Mouse (Mus musculus) intestine, embryonic 14.5 days (tissue): ENCODE measurements around the gene Polr2l. TPM values are rescaled to one million over a fixed set of nuclear protein-coding genes. Genes with fewer than 3 reads are reported as not detected.

Source experiments
- ATAC-seq: fragments of 200-750 bp; cut with Nextera tagmentation; replicated peaks from 2 replicates; pipeline ENCODE4 v1.8.0; 2017; ENCODE audit warnings: low read depth, moderate number of reproducible peaks, moderate TSS enrichment, moderate library complexity; ENCODE audit not compliant: low FRiP score, low TSS enrichment
- DNase-seq: peaks from one replicate; pipeline ENCODE4 v3.0.0-alpha.2; 2018; ENCODE audit warnings: low spot score
- H3K27ac ChIP-seq: fragments of 300-500 bp; sonication (generic); 2 replicates; pipeline ENCODE4 v1.5.1; 2014; ENCODE audit warnings: low read depth, mild to moderate bottlenecking, control low read depth
- H3K27me3 ChIP-seq: fragments of 300-500 bp; sonication (generic); replicated peaks from 2 replicates; pipeline ENCODE4 v1.6.1; 2014; ENCODE audit warnings: low read length, control low read depth; ENCODE audit not compliant: control insufficient read depth, insufficient read depth
- H3K36me3 ChIP-seq: fragments of 300-500 bp; sonication (generic); 2 replicates; pipeline ENCODE4 v1.6.1; 2014; ENCODE audit warnings: low read length, control low read depth; ENCODE audit not compliant: control insufficient read depth, insufficient read depth
- H3K4me1 ChIP-seq: fragments of 300-500 bp; sonication (generic); replicated peaks from 2 replicates; pipeline ENCODE4 v1.6.1; 2014; ENCODE audit warnings: low read length, control low read depth, mixed read lengths; ENCODE audit not compliant: control insufficient read depth, insufficient read depth
- H3K4me2 ChIP-seq: fragments of 300-500 bp; sonication (generic); 2 replicates; pipeline ENCODE4 v1.6.1; 2014; ENCODE audit warnings: low read length
- H3K4me3 ChIP-seq: fragments of 300-500 bp; sonication (generic); 2 replicates; pipeline ENCODE4 v1.5.1; 2014; ENCODE audit warnings: low read depth, low read length, control low read depth, mixed read lengths
- H3K9ac ChIP-seq: fragments of 300-500 bp; sonication (generic); 2 replicates; pipeline ENCODE4 v1.6.1; 2014; ENCODE audit warnings: mild to moderate bottlenecking, low read length
- H3K9me3 ChIP-seq: fragments of 300-500 bp; sonication (generic); 2 replicates; pipeline ENCODE4 v1.6.1; 2016; ENCODE audit warnings: low read length, control low read depth; ENCODE audit not compliant: control insufficient read depth
- WGBS: fragments of 180-500 bp; shearing (Covaris S2); extraction: QIAGEN DNeasy Blood & Tissue Kit; methylation state at CpG from one replicate; pipeline ENCODE4 v1.1.7; 2014; 5-methylcytosine and 5-hydroxymethylcytosine counted together
- polyA plus RNA-seq: library from polyadenylated mRNA; unstranded; fragments of >200 nt; fragmentation: Nextera tagmentation; extraction: Ambion mirVana; gene quantifications from 2 replicates; pipeline ENCODE4 v1.2.1, GENCODE M21; 2014

Polr2l gene
- polyA plus RNA-seq, 1 experiment from 2014 or later: 73.4 TPM

DNA sequence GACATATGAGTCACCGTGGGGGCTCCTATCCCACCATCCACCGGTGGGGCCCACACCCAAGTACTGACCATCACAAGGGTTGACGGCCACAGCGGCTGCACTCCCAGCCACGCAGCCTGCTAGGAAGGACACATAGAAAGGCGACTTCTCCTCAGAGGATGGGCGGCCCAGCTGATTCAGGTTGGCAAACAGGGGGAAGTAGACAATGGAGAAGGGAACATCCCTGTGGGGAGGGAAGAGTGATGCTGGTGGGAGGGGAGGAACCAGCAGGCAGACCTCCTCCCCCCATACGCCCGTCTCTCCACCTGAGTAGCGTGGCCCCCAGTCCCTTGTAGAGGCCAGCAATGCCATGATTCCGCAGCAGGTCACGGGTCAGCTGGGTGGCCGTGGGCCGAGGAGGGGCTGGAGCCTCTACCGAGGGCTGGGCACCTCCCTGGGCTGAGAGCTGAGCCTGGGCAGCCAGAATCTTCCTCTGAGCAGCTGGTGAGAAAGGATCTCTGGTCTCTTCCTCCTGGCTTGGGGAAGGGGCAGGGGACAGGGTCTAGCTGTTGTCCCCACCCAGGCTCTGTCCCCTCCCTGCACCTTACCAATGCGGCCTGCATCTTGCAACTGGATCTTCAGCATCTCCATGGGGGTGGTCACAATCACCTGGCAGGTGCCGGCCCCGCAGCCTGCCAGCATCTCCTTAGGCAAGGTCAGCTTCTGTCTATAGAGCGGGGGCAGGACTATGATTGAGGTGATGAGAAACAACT is 43.3 kb downstream of the Polr2l start:
- H3K4me2 ChIP-seq: no peak overlapping the region
- ATAC-seq (no peak), DNase-seq (no peak)
- peaks cover 25% of the 10 kb centered on the region for H3K4me1 ChIP-seq
- H3K27me3 ChIP-seq: no peaks in the 10 kb centered on the region
- no peak overlapping the region for H3K27ac ChIP-seq
- no peaks in the 10 kb centered on the region for H3K9me3 ChIP-seq
- peaks cover 37% of the 10 kb centered on the region for H3K36me3 ChIP-seq
- 93% methylated on average over 17 of the region's 19 CpGs for WGBS
- H3K4me3 ChIP-seq: no peak overlapping the region
- no peak overlapping the region for H3K9ac ChIP-seq

DNA sequence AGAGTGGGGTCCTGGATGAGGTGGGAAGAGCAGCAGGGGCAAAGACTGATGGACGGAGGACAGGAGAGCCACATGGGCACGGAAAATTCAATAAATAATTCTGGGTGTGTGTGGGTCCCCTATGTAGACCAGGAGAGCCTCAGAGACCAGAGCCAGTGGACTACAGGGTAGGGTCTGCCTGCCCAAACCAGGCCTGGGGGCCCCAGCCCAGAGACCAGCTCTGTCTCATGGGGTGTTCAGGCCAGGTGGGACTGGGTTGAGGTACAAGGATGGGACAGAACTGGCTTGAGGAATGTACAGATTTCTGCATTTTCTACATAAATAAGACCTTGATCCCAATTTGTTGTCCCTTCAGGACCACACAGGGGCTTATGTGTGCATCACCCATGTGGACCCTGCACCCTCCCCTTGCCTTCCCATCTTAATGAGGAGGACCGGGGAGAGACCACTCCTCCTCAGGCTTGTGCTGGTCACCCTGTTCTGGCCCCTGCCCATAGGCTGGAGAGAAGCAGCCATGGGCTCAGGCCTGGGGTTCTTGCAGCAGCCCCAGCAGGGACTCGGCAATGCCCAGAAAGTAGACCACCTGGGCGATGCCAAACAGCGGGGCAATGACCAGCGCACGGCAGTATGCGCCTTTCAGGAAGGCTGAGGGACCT is 44.2 kb downstream of the Polr2l start:
- Histone ChIP-seq H3K4me2 (no peak overlapping the region), H3K9ac (no peak overlapping the region)
- WGBS: 96% methylated on average over 9 of the region's 9 CpGs

DNA sequence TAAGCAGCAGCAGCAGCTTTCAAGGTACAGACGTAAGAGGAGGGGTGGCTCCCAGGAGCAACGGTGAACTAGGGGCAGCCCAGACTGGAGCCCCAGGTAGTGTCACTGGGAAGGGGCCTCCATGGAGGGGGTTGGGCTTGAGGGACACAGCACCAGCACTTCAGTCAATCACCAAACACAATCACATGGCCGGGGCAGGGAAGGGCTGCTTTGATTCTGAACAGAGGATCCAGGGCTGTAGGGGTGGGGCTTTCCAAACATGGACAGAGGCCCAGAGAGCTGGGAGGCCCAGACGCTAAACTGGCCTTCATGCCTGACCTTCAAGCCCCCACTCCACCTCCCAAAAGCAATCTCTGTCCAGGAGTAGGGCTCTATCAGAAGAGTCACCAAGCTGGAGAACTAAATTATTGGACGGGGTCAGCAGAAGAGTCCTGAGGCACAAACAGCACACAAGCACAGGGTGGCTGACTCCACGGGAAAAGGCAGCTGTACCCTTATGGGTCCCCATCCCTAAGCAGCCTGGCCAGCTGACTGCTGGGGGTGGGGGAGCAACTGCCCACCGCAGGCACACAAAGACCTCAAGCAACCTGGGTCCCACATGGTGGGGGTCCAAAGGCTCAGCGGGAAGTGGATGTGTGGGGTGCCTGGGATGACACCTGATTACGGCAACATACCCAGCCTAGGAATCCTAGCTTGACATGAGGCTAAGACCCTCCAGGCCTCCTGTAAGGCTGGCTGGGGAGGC is 44.9 kb downstream of the Polr2l start:
- Histone ChIP-seq H3K4me3 (no peak overlapping the region), H3K27ac (no peak overlapping the region), H3K36me3 (peaks cover 37% of the 10 kb centered on the region), H3K4me1 (peaks cover 14% of the 10 kb centered on the region), H3K4me2 (peak overlapping the region; percentile 29), H3K27me3 (no peaks in the 10 kb centered on the region), H3K9me3 (no peaks in the 10 kb centered on the region), H3K9ac (no peak overlapping the region)
- 61% methylated on average over 9 of the region's 9 CpGs for WGBS
- DNase-seq: no peak
- ATAC-seq: no peak

More for the DNA sequence above, 44.2 kb downstream of the Polr2l start:
- Histone ChIP-seq H3K27ac (no peak overlapping the region), H3K36me3 (peaks cover 37% of the 10 kb centered on the region), H3K27me3 (no peaks in the 10 kb centered on the region), H3K4me1 (peaks cover 18% of the 10 kb centered on the region), H3K4me3 (no peak overlapping the region), H3K9me3 (no peaks in the 10 kb centered on the region)
- DNase-seq: no peak
- no peak for ATAC-seq

DNA sequence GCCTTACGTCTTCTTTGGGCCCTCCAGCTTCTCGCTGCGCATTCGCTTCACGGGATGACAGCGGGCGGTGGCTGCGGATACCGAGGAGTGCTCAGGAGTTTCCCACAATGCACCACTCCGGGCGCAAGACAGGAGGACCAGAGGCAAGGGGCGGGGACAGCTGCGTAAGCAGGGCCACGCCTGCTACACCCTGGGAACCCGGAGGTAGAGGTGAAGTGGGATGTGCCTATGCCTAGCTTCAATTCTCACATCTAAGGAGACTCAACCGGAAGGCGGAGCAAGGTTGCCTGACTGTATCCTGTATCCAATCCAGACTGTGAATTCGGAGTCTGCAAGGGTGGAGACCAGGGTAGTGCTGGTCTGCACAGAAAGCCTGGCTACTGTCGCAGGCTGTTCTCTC is 45.6 kb downstream of the Polr2l start, which contains the start of gene Cend1:
TSS of gene Cend1 (minus strand) at position 182 of the 400 bp plus-strand sequence.
- 5% methylated on average over 19 of the region's 19 CpGs for WGBS
- H3K9ac ChIP-seq: no peak within 1 kb of the TSS
- 0 out of 2 replicates have a peak within 1 kb of the TSS, but pooled peaks have one; percentile 4 for H3K4me3 ChIP-seq
- DNase-seq (peak; percentile 63), ATAC-seq (peak; percentile 56; the same call in 1 of the 2 replicates)
- H3K4me1 ChIP-seq: peaks cover 7% of the 10 kb centered on the region
- no peaks in the 10 kb centered on the region for H3K27me3 ChIP-seq
- H3K36me3 ChIP-seq: peaks cover 37% of the 10 kb centered on the region
- H3K9me3 ChIP-seq: no peaks in the 10 kb centered on the region
- H3K27ac ChIP-seq: no peak within 1 kb of the TSS
- H3K4me2 ChIP-seq: peak within 1 kb of the TSS; percentile 29

DNA sequence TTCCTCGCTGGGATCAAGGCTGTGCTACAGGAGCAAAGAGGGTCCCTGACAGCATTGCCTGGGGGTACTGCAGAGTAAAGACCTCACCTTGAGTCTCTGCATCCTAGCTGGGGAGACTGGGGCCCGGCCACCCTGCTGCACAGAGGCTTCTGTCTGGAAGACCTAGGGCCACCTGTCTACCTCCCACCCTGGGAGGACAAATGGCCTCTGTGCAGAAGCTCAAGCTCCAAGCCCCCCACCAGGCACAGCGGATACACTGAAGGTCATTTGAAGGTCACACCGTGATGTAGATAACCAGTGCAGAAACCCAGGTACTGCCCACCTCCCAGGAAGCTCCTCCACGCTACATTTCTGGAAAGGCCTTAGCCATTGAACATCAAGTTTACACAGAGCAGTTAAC is 46.2 kb downstream of the Polr2l start:
- DNase-seq (no peak), ATAC-seq (no peak)
- WGBS: 50% methylated on average over 5 of the region's 5 CpGs
- Histone ChIP-seq H3K9ac (no peak overlapping the region), H3K27me3 (no peaks in the 10 kb centered on the region), H3K9me3 (no peaks in the 10 kb centered on the region), H3K27ac (no peak overlapping the region), H3K4me3 (no peak overlapping the region), H3K4me2 (peak overlapping the region; percentile 29), H3K4me1 (peaks cover 3% of the 10 kb centered on the region; the same call in 1 of the 2 replicates), H3K36me3 (peaks cover 34% of the 10 kb centered on the region)

DNA sequence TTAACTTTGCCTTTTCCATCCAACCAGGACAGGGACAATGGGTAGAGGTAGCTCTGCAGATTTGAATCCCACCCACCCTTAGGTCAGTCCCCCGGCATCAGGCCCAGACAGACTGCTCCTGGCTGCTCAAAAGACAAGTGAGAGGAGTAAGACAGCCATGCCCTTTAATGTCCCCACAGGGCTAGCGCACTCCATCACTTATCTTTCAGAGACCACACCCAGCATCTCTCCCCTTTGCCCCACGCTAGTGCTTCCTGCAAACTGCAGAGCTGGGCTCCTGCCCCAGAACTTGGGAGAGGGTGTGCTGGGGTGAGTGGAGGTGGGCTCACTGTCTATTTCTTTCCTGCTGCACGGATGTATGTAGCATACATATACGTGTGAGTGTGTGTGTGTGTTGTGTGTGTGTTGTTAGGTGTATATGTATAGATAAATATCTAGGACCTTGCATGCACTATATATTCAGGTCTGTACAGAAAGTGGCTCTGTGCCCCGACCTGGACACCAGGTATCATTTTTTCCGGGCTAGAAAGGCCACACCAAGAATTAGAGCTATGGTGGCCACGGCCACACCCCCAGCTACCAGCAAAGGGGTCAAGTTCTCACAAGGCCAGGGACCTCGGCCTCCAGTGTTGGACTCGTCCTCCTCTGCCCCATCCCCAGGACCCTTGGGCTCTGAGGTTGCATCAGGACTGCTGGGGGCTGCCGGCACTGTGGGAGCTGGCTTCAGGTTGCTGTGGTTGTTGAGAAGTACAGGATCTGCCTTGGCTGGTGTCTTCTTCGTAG is 47.8 kb downstream of the Polr2l start:
- DNase-seq (no peak), ATAC-seq (no peak)
- H3K27me3 ChIP-seq: no peaks in the 10 kb centered on the region
- H3K4me3 ChIP-seq: no peak overlapping the region
- no peak overlapping the region for H3K27ac ChIP-seq
- peaks cover 19% of the 10 kb centered on the region for H3K36me3 ChIP-seq
- 79% methylated on average over 12 of the region's 12 CpGs for WGBS
- H3K9me3 ChIP-seq: no peaks in the 10 kb centered on the region
- H3K9ac ChIP-seq: no peak overlapping the region
- peaks cover 3% of the 10 kb centered on the region; the same call in 1 of the 2 replicates for H3K4me1 ChIP-seq
- H3K4me2 ChIP-seq: no peak overlapping the region

DNA sequence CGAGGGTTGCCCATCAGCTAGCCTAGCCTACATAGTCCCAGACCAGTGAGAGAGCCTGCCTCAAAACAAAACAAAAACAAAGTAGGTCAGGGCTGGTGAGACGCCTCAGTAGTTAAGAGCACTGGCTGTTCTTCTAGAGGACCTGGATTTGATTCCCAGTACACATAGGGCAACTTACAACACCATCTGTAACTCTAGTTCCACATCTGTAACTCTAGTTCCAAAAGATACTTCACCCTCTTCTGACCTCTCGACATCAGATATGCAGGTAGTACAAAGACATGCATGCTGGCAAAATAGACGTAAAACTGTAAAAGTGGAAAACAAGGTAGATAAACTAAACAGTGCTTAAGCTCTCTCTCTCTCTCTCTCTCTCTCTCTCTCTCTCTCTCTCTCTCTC is 51.1 kb downstream of the Polr2l start:
- H3K9ac ChIP-seq: no peak overlapping the region

More for the DNA sequence above, 51.1 kb downstream of the Polr2l start:
- Histone ChIP-seq H3K27ac (no peak overlapping the region), H3K4me1 (no peaks in the 10 kb centered on the region), H3K9me3 (no peaks in the 10 kb centered on the region), H3K36me3 (no peaks in the 10 kb centered on the region), H3K4me3 (no peak overlapping the region), H3K4me2 (no peak overlapping the region), H3K27me3 (no peaks in the 10 kb centered on the region)
- DNase-seq (no peak), ATAC-seq (no peak)
- WGBS: 72% methylated on average over 4 of the region's 4 CpGs
